Mouse (Mus musculus): ENCODE measurements around the gene Oas2.
A peak's percentile ranks its signal among the peaks of the same experiment; 100 is the strongest.

The Oas2 gene

DNA sequence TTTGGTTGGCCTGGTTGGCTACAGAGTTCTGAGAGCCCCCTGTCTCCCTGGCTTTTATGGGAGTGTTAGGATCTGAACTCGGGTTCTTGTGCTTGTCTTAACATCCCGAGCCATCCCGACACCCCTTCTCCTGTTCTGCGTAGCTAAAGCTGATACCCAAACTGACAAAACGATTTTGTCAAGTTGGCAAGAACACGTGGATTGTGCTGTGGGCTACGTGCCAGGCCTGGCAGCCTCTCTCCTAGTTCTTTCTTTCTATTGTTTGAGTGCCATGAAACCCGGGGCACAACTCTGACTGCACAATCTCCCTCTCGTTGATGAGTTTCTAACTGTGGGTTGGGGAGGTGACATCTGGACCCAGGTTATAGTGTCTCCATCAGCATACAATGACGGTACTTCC lies 20.3 kb downstream of the Oas2 start:
- DNase-seq: no peak

DNA sequence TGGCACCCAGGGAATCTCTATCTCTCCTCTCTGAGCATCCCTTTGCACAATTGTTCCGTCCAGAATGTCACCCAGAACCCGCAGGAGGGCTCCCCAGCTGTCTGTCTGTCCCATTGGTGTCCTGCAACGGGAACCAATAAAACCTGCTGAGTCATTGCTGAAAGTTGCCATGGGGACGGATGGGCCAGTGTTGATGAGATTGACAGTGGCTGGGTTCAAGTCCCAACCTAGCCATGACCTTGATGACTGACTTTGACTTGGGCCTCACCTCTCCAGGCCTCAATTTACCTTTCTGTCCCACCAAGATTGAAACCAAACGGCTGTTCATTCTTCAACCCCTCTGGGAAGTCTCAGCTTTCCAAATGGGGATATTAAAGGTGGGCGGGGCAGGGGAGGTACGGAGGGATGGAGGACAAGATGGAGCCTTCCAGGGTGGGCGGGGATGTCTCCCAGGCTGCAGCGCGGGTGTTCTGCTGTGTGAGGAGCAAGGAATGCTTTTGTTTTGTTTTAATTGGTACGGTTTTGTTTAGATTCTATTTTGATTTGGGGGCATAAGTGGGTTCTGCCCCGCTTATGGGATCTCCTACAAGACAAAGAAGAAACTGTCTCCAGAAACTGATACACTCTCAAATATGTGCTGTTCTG lies 23.7 kb downstream of the Oas2 start:
- no peak for DNase-seq

DNA sequence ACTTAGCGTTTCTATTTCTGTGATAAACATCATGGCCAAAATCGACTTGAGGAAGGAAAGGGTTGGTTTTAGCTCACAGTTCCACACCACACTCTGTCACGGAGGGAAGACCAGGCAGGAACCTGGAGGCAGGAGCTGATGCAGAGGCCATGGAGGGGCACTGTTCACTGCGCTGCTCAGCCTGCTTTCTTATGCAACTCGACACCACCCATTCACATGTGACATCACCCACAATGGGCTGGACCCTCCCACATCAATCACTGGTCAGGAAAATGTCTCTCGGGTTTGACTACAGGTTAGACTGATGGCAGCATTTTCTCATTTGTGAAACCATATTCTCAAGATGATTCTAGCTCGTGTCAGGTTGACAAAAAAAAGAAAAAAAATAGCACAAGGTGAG lies 28.6 kb downstream of the Oas2 start:
- no peak for DNase-seq

DNA sequence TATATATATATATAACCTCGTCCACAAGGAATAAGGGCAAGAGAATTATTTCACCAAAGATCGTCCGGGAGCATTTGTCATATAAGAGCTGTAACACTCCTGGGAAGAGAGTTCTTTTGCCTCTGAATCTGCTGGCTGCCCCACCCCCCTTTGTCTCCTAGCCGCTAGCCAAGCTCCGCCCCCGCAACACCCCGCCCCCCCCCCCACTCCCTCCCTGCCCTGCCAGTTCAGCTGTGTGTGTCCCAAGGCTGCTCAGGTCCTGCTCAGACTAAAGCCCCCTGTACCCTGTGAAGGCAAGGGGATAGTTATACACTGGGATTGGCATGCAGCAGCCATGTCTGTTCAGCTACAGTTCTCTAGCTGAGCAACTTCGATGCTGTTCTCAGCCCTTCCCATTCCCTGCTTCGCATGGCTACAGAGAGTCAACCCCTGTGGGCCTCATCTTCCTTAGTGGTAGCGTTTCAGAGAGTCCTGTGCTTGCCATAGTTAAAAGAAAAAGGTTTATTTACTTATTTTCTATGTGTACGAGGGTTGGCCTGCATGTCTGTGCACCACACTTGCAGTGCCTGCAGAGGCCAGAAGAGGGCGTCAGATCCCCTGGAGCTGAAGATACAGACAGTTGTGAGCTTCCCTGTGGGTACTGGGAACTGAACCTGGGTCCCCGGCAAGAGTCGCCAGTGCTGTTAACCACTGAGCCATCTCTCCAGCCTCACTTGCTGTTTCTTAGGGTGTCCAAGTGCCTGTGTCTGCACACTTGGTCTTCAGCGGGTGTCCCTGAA lies 30.9 kb downstream of the Oas2 start:
- DNase-seq: no peak

DNA sequence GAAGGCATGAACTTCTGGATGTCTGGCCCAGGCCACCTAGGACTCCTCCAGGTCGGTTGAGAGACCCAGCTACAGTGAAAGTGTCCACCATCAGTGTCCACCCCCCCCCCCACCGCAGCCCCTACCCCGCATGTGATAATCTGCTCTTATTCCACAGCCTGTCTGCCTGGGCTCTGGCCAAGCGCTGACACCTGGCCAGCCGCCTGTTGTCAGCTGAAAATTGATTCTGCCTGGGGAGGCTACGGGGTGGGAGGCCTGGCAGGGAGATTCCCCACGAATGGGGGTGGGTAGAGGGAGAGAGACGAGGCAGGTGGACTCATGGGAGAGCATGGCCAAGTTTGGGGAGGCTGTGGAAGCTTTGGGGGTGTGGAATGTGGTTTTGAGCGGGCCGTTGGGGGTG lies 32.5 kb downstream of the Oas2 start:
- DNase-seq: no peak

DNA sequence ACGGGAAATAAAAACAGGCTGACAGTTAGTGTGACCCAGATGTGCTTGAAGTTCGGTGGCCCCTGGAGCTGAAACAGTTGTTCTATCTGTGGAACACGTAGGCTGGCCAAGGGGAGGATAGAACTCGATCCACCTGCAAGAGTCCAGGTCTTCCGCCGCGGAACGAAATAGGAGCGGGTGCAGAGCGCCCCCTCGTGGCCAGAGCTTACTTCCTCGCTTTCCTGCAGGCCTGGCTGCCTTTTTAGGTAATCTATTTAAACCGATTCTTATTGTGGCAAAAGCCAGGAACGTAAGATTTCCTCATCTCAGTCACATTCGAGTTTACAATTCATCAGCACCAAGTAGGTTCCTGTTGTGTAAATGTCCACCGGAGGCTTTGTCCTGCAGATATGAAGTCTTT lies 35.3 kb downstream of the Oas2 start:
- peak; percentile 44 to 85 for DNase-seq

DNA sequence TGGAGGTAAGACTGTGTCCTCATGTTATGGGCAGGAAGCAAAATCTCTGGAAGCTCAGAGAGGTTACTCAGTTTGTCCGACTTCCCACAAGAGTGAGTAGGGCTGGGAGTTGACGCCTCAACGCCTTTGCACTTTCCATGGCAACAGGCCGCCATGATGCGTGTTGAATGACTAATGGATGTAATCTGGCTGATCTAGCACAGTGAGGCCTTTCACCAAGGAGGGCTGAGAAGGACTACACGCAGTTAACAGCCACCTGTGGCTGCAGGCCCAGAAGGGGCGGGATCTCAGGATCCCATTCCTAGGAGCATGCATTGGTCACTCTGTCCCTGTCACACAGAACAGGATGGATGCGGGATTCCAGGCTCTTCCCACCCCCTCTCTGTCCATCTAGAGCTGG lies 36.9 kb downstream of the Oas2 start:
- no peak for DNase-seq

DNA sequence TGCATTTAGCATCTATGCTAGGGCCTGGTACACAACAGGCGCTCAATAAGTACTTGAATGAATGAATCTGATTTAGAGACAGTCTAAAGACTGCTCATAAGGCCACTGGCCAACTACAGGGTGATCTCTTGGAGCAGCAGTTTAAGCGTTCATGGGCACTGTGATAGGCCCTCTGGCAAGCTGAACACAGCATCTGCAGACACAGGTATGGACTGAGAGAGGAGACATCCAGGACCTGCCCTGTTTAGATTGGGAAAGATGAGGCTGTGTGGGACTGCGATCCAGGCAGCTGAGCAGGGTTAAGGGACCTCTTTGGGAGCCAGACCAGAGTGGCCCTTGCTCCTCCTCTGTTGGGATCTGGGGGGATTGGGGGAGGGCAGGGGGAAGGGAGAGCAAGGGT lies 37.8 kb downstream of the Oas2 start, which contains the start of gene Dtx1:
Dtx1 (minus strand) TSS at position 101 of the 400 bp plus-strand sequence.
- no peak for DNase-seq

DNA sequence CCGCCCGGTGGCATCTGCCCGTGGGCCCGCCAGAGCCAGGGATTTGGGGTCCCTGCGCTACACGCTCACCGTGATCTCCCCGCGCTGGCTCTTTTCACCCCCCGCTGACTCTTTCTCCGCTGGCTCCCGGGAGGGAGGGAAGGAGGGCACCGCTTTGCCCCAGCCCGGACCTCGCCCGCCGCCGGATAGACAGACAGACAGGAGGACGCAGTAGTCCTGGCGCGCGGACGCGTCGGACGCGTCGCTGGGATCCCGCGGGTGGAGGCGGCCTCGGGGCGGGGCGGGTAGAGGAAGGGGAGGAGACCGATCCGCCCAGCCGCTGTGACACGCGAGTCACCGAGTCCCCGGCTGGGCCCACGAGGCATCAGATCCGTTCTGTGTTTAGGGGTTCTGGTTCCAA lies 38.2 kb downstream of the Oas2 start:
- peak in 1 of 2 experiments; percentile 43 for DNase-seq

DNA sequence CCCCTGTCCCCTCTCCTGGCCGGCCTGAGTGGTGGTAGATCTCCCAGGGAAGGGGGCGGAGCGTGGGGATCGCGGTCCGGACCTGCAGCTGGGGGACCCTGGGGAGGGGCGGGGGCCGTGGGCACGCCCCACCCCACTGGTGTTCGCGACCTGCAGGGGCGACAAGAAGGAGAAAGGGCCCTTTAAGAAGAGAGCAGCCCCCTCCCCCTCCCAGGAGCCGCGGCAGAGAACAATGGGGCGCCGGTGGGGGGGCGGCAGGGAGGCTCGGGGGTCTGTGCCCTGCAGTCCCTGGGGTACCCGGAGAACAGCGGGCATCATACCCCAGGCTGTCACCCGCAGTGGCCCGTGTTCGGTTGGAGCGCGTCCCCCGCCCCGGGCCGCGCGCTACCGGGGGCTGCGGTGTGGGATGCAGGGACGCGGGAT lies 38.8 kb downstream of the Oas2 start:
- DNase-seq: no peak

DNA sequence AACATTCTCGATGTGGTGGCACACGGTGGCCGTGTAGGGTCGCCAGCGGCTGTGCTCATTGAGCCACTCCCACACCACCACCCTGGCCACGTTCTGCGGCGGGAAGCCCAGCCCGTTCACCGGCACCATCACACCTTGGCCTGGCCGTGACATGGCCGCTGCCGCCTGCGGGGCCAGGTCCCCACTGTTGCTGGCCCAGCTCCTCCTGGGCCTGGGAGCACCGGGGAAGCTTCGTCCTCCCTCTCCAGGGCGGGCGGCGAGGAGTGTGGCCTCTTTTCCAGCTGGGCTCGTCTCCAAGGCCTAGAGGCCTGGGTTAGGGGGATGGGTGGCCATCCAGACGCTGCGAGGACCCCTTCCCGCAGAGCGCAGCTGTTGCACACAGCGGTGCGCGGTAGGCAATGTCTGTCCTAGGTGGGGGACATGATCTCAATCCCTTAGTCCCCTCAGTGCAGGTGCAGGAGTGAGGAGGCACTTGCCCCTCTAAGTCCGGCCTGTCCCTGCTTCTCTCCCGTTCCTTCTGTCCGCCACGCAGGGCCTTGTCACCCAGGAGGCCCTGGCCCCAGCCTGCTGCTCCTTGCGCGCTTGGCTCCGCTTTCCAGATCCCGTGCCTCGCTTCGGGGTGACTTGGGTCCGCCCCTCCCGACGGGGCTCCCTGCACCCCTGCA lies 39.4 kb downstream of the Oas2 start:
- no peak for DNase-seq

DNA sequence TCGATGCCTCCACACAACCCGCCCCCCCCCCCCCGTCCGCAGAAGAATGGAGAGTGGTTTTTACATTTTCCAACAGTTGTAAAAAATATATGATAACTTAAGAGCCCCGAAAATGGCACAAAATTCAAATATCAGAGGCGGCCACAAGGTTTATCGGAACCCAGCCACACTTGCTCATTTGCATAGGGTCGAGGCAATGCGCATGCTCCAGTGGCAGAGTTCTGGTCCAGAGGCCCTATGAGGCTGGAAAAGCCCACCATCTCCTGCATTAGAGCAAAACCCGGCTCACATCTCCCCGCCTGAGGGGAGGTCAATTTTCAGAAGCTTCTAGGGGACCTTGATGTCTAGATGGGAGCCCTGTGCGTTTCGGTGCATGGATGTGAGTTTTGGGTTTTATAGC lies 42.7 kb downstream of the Oas2 start:
- no peak for DNase-seq

DNA sequence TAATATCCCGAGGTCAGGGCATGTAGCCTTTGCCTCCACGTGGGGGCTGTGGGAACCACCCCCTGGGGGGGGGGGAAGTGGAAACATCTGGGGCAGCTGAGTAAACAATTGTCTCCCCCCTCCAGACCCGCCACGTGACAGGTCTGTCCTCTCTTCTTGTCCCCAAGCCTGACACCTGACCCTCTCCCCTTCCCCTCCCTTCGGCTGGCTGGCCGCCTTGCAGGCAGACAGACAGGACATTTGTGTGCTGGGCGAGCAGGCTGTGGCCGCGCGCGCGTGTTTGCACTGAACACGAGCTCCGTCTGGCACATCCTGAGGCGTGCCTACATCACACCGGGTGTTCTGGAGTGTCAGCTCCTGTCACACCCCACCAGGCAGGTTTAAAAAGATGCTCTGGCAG lies 43.1 kb downstream of the Oas2 start:
- no peak for DNase-seq

DNA sequence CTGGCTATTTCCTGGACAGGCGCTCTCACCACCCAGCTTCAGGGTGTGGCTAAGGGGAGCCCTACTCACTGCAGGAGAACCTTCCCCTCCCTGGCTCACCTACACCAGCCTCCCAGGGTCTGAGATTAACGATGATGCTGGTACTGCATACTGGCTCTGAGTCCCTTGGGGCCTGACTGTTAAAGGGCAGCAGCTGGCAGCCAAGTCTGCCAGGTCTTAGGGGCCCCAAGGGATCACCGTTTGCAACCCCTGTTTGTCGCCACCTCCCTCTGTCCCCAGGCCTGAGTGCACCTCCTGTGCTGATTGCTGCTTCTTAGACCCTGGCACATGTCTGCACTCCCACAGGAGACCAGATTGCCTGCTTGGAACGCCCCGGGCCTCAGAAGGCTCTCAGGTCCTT lies 45.2 kb downstream of the Oas2 start:
- DNase-seq: no peak

DNA sequence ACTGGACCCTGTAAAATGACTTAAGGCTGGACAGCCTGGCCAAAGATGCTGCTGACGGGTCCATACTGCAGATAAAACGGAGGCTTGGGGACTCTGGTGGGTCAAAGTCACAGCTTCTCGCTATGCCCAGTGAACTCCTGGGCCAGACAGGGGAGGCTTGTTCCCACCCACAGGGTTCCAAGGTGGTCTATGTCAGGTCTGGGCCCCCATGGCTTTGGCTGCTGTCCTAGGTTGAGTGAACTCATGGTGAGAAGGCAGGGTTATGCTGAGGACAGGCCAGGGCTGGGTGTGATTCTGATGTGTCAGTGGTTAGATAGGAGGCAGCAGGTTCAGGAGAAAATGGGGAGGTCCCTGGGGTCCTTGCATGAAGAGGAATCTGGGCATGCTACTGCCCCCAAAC lies 46.0 kb downstream of the Oas2 start:
- no peak for DNase-seq

DNA sequence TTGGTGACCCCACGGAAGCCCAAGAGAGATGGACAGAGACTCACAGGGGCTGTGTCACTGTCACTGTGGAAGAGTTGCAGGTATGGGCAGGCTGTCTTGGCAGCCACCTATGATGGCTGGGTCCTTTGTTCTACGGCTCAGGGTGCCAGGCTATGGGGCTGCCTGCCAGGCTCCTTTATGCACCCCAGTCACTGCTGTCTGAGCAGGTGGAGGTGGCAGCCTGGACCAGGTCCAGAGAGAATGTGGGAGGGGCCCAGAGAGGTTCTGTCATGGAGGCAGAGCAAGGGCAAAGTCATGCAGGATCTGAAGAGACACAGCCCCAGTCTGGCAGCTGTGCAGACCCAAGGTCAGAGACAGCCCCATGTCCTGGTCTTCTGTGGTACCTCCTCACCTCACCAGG lies 46.7 kb downstream of the Oas2 start:
- peak; percentile 6 to 27 for DNase-seq

DNA sequence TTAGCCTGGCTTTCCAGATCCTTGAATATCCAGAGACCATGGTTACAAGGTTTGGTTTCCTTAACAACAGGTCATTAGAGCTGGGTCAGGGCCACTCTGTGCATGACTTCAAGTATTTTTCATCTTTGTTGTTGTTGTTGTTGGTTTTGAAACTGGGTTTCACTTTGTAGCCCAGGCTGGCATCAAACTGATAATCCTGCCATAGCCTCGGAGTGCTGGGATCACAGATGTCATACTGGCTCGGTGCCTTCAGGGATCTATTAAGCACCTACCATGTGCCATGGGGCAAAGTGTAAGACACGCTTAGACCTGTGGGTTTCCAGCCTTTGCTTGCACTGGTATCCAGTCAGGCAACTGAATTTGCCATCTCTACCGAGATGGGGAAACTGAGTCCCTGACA lies 47.2 kb downstream of the Oas2 start:
- DNase-seq: no peak

DNA sequence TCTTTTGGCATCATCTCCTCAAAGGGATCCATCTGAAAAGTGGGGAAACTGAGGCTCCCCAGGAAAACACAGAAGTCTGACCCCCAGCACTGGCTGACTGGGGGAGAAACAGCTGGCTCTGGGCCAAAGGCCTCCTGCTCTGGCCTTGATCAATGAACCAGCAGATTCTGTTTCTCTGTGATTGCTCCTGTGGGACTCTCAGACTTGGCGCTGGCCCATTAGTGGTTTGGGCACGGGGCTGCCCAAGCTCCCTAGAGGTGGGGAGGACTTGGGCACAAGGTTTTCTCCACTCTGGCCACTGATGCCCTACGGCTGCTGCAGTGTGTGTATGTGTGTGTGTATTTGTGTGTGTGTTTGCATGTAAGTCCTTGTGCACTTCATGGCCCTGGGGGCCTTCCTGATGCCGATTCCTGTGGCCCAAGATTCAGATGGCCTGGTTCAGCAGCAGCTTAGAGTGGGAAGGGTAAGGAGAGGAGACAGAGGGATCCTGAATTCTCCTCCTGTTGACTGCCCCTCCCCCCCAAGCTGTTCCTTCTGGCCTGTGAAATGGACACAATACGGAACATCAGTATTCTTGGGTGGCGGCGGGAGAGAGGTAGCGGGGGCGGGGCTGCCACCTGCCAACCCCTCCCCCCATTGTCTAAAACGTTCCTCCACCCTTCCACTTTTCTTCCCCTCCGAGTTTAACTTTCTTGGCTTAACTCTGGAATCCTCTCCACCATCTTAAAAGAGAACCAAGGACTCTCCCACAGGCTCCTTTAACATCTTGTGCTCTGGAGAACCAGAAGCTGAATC lies 48.5 kb downstream of the Oas2 start:
- DNase-seq: no peak

DNA sequence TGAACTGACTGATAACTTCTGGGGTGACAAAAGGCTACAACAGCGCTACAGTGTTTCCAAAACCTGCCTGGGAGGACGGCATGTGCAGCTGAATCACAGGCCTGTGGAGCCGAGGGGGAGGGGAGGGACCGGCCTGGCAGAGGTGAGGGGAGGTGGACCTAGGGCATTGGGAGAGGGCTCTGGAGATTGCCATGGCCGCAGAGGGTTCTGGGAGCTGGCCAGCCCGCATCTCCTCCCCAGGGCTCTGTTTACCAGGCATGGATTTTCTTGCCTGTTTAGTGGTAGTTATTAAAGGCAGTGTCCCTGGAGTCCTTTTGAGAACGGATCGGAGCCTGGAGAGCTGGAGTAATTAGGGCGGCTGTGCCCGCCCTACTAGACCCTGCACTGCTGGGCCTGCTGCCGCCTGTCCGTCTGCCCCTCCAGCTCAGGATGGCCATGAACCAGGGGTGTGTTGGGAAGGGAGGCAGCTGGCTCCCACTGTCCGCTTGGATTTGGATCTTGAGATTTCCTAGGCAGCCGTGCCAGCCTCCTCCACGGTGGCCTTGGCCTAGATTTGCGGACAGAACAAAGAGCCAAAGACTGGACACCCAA lies 50.8 kb downstream of the Oas2 start:
- no peak for DNase-seq

DNA sequence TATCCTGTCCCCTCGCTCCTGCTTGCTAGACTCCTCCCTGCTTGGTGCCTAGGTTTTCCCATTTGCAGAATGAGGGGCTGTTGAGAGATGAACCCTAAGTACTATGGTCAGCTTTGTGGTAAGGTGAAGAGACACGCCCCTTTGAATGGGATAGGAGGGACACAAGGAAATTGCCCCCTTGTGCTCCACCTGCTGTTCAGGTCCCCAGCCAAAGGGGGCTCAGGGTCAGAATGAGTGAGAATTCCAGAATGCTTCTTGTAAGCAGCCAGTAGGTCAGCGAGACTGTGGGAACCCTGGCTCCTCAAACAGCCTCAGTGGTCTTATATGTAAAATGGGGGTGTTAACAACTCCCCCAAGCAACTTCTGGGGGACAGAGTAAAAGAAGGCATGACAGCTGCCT lies 51.5 kb downstream of the Oas2 start:
- no peak for DNase-seq

DNA sequence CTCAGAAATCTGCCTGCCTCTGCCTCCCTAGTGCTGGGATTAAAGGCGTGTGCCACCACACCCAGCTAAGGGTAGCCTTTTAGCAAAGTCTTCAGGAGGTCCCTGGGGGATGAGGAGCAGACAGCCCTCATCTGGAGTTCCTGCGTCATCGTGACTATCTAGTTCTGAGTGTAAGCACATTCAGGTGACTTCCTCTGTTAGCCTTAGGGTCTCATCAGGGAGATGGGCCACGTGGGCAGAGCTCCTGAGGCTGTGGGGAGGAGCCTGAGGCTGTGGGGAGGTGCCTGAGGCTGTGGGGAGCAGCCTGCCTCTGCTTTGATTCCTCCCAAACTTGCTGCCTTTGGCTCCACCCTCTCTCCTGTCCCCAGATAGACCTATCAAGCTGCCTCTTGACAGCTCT lies 52.8 kb downstream of the Oas2 start:
- no peak for DNase-seq

DNA sequence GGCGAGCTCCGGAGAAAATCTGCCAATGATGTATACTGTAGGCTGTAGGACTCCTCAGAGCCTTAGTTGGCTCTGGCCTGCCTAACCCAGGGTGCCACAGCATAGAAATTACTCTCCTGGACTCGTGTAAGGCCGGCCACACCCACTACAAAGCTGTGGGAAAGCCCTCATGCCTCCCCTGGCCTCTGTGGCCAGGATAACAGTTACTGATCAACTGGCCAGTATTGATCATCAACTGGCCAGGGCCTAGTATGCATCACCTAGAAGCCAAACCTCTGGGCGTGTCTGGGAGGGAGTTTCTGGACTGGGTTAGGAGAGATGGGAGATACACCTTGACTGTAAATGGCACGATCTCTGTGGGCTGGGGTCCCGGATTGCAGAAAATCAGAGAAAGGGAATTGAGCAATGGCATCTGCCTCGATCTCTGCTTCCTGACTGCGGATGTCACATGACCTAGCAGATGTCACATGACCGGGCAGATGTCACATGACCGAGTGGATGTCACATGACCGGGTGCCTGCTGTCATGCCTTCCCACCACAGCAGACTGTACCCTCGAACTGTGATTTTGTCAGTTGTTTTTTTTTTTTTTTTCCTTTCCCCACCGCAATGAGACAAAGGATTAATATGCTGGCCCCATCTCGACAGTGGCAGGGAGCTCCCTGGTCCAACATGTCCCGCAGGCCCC lies 53.5 kb downstream of the Oas2 start:
- DNase-seq: no peak

All from kidney, postnatal 36 days (tissue).